22 mouse cellular contexts compared by ENCODE assay signal in the genomic region with DNA sequence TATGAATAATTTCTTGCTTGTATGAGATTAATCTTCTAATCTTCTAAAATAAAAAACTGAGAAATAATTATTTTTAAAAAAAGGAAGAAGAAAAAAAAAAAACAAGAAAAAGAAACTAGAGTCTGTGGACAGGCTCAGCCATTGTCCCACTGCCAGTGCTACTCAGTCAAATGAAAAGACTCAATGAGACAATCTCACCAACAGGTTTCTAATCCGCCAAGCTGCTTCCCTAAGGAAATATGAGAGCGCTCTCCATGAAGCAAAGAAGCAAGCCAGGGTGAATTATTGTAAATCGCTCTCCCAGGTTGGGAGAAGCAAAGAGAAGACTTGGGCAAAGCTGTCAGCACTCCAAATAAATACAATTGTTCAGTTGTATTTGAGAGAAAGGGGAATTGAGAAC.
"Had no signal": no experiment of that assay in that cellular context is flagged by ENCODE, and none has a peak within 500 bp of the region (broad histone marks: within the 10 kb centered on the region; RNA-seq: fewer than 3 reads in every experiment).

No protein-coding gene starts in this region.

- ATAC-seq: intestine, postnatal 0 days; liver, embryonic 12.5 days; midbrain, embryonic 16.5 days had no signal

- H3K27ac ChIP-seq: kidney, postnatal 0 days; left cerebral cortex, adult 2 months; limb, embryonic 10.5 days; limb, embryonic 13.5 days; liver, embryonic 12.5 days; liver, embryonic 15.5 days; lung, embryonic 15.5 days; midbrain, embryonic 12.5 days; stomach, embryonic 15.5 days had no signal

- H3K27me3 ChIP-seq: limb, embryonic 13.5 days; liver, embryonic 12.5 days; liver, embryonic 15.5 days; lung, embryonic 15.5 days; megakaryocyte, embryonic 14.5 days; midbrain, embryonic 12.5 days; stomach, embryonic 15.5 days had no signal

- H3K36me3 ChIP-seq: limb, embryonic 10.5 days; limb, embryonic 13.5 days; liver, embryonic 12.5 days; liver, embryonic 15.5 days; lung, embryonic 15.5 days; midbrain, embryonic 12.5 days; stomach, embryonic 15.5 days had no signal

- H3K9ac ChIP-seq: limb, embryonic 13.5 days; liver, embryonic 12.5 days; liver, embryonic 15.5 days; lung, embryonic 15.5 days; midbrain, embryonic 12.5 days; stomach, embryonic 15.5 days had no signal

- H3K4me1 ChIP-seq: limb, embryonic 10.5 days; limb, embryonic 13.5 days; liver, embryonic 12.5 days; liver, embryonic 15.5 days; lung, embryonic 15.5 days; megakaryocyte, embryonic 14.5 days; midbrain, embryonic 12.5 days; stomach, embryonic 15.5 days had no signal

- H3K9me3 ChIP-seq: limb, embryonic 10.5 days; limb, embryonic 13.5 days; liver, embryonic 12.5 days; liver, embryonic 15.5 days; lung, embryonic 15.5 days; midbrain, embryonic 12.5 days; stomach, embryonic 15.5 days had no signal

- H3K4me3 ChIP-seq: left cerebral cortex, adult 2 months; limb, embryonic 10.5 days; limb, embryonic 13.5 days; liver, embryonic 12.5 days; liver, embryonic 15.5 days; lung, embryonic 15.5 days; megakaryocyte, embryonic 14.5 days; midbrain, embryonic 12.5 days; stomach, embryonic 15.5 days had no signal

- DNase-seq: kidney, adult 2 months; kidney, postnatal 25 days; layer of hippocampus, postnatal 36 days; liver; lung, adult 18-20 months; lung, postnatal 10 days; lung, postnatal 36 days; right cerebral cortex, postnatal 25 days; spleen, adult 18-20 months; thymus, postnatal 25 days had no signal

- H3K4me2 ChIP-seq: limb, embryonic 13.5 days; liver, embryonic 12.5 days; liver, embryonic 15.5 days; lung, embryonic 15.5 days; midbrain, embryonic 12.5 days; stomach, embryonic 15.5 days had no signal
